Mouse (Mus musculus) kidney, embryonic 14.5 days (tissue): ENCODE results near the gene Eif3i. TPM values are rescaled to one million over a fixed set of nuclear protein-coding genes. Genes with fewer than 3 reads are reported as not detected.

Experiments
- ATAC-seq: fragments of 200-750 bp; cut with Nextera tagmentation; 2 replicates; pipeline ENCODE4 v1.8.0; 2017; ENCODE audit warnings: moderate number of reproducible peaks, mild to moderate bottlenecking, moderate TSS enrichment, moderate library complexity; ENCODE audit not compliant: low FRiP score, low TSS enrichment
- H3K27ac ChIP-seq: fragments of 300-500 bp; sonication (generic); 2 replicates; pipeline ENCODE4 v1.5.1; 2014; ENCODE audit warnings: low read depth, mild to moderate bottlenecking, low read length, moderate library complexity, mixed read lengths
- H3K27me3 ChIP-seq: fragments of 300-500 bp; sonication (generic); 2 replicates; pipeline ENCODE4 v1.6.1; 2014; ENCODE audit warnings: mild to moderate bottlenecking, low read length; ENCODE audit not compliant: control insufficient read depth, insufficient read depth
- H3K36me3 ChIP-seq: fragments of 300-500 bp; sonication (generic); 2 replicates; pipeline ENCODE4 v1.6.1; 2014; ENCODE audit warnings: low read length, mixed read lengths; ENCODE audit not compliant: control insufficient read depth, insufficient read depth
- H3K4me1 ChIP-seq: fragments of 300-500 bp; sonication (generic); 2 replicates; pipeline ENCODE4 v1.6.1; 2014; ENCODE audit warnings: low read length, mixed read lengths; ENCODE audit not compliant: control insufficient read depth, insufficient read depth
- H3K4me2 ChIP-seq: fragments of 300-500 bp; sonication (generic); replicated peaks from 2 replicates; pipeline ENCODE4 v1.6.1; 2014; ENCODE audit warnings: low read depth, mild to moderate bottlenecking, low read length
- H3K4me3 ChIP-seq: fragments of 300-500 bp; sonication (generic); 2 replicates; pipeline ENCODE4 v1.5.1; 2014; ENCODE audit warnings: mild to moderate bottlenecking, low read length
- H3K9ac ChIP-seq: fragments of 300-500 bp; sonication (generic); 2 replicates; pipeline ENCODE4 v1.6.1; 2014; ENCODE audit warnings: low read depth, mild to moderate bottlenecking, low read length, moderate library complexity
- H3K9me3 ChIP-seq: fragments of 300-500 bp; sonication (generic); 2 replicates; pipeline ENCODE4 v1.6.1; 2016; ENCODE audit warnings: low read length; ENCODE audit not compliant: control insufficient read depth
- WGBS: fragments of 180-500 bp; shearing (Covaris S2); extraction: QIAGEN DNeasy Blood & Tissue Kit; methylation state at CpG from one replicate; pipeline ENCODE4 v1.1.7; 2014; 5-methylcytosine and 5-hydroxymethylcytosine counted together
- polyA plus RNA-seq: library from polyadenylated mRNA; unstranded; fragments of >200 nt; fragmentation: Nextera tagmentation; extraction: Ambion mirVana; gene quantifications from 2 replicates; pipeline ENCODE4 v1.2.1, GENCODE M21; 2014

Eif3i gene
- polyA plus RNA-seq, 1 experiment from 2014 or later = 340 TPM

DNA sequence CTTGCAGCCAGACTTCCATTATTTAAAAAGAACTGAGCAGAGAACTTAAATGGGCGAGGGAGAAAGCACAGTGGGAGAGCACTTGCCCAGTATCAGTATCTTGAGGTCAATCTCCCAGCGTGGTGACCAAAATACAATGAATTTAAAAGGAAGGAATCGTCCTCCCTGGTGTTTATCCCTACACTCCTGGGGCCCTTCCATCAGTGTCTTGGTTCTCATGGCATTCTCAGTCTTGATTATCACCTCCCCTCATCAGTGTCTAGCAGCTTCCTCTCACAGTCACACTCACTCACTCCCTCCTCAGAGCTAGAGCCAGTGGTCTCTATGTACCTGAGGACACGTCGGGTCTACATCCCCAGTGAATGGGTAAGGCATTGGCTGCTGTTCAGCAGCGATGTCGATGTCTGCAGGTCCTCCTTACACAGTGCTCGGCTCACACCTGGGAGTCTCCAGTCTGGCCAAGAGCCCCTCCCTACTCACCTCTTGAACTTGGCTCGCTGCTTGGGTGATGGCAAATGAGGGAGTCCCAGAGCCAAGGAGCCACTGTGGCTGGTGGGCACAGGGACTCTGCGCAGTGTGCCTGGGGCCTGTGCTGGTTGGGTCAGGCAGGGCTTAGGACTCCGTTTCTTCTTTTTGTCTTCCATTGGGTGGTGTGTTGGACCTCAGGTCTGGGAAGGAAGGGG lies 21.8 kb upstream of the Eif3i start:
- no peak overlapping the region; the same call in 1 of the 2 replicates for H3K4me2 ChIP-seq
- 82% methylated on average over 11 of the region's 11 CpGs for WGBS
- no peaks in the 10 kb centered on the region for H3K9me3 ChIP-seq
- H3K4me3 ChIP-seq = peak overlapping the region; percentile 48; the same call in 1 of the 2 replicates
- no peaks in the 10 kb centered on the region for H3K27me3 ChIP-seq
- H3K4me1 ChIP-seq = peaks cover 28% of the 10 kb centered on the region
- ATAC-seq = no peak
- H3K9ac ChIP-seq = peak overlapping the region; percentile 64; the same call in 1 of the 2 replicates
- peaks cover 14% of the 10 kb centered on the region for H3K36me3 ChIP-seq
- H3K27ac ChIP-seq = no peak overlapping the region

- WGBS = 77% methylated on average over 8 of the region's 8 CpGs
- Histone ChIP-seq H3K9ac (no peak overlapping the region), H3K4me2 (no peak overlapping the region), H3K27me3 (no peaks in the 10 kb centered on the region), H3K27ac (no peak overlapping the region), H3K4me3 (no peak overlapping the region), H3K36me3 (peaks cover 14% of the 10 kb centered on the region; the same call in 1 of the 2 replicates), H3K4me1 (peaks cover 28% of the 10 kb centered on the region), H3K9me3 (no peaks in the 10 kb centered on the region)
- no peak for ATAC-seq
These were observed 20.9 kb upstream of the Eif3i start for GRCm38 (mm10) chr4:129621283-129621841.

- no peak for ATAC-seq
- Histone ChIP-seq H3K9me3 (no peaks in the 10 kb centered on the region), H3K4me1 (peaks cover 28% of the 10 kb centered on the region), H3K4me2 (0 out of 2 replicates have a peak overlapping the region, but pooled peaks have one; percentile 6), H3K36me3 (peaks cover 14% of the 10 kb centered on the region; the same call in 1 of the 2 replicates), H3K4me3 (no peak overlapping the region), H3K9ac (no peak overlapping the region), H3K27me3 (no peaks in the 10 kb centered on the region), H3K27ac (no peak overlapping the region)
- WGBS = 85% methylated on average over 11 of the region's 11 CpGs
These were observed 20.2 kb upstream of the Eif3i start for GRCm38 (mm10) chr4:129620419-129621282.

DNA sequence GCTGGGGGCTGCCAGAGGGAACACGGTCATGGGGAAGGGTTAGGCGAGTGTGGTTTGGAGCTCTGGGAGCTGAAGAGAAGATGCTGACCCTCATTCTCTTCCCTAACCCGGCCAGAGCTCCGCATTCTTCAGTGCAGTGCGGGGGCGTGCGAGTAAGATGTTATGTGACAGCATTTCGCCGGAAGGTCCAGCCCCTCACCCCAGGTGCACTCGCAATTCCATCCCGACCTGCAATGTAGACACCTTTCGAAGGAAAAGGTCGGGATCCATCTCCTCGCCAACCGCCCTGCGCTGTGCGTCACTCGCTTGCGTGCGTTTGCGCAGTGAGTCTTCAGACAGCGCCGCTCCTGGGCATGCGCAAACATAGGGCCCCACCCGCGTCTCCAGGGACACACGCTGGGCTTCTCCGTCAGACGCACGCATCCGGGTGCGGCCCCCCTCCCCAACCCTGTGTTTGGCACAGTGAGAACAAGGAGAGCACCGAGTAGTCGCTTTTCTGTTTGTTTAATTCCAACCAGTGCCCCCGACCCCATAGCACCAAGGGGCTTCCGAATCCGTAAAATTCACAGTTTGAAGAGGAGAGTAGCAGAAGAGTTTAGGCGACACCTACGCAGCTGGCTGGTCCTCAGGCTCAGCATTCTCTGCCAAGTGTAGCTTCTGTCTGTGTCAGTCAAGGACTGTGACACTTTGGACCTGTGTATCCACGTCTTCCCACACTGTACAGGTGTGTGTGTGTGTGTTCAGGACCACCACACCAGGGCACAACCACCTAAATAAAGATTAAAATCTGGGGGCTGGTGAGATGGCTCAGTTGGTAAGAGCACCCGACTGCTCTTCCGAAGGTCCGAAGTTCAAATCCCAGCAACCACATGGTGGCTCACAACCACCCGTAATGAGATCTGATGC lies 18.6 kb upstream of the Eif3i start, which contains the start of gene Iqcc:
Gene Iqcc, minus strand, starts transcription at position 314 of the 906 bp plus-strand sequence.
- Histone ChIP-seq H3K9ac (peak within 1 kb of the TSS; percentile 80), H3K9me3 (no peaks in the 10 kb centered on the region), H3K27me3 (no peaks in the 10 kb centered on the region), H3K4me2 (peak within 1 kb of the TSS; percentile 82), H3K27ac (peak within 1 kb of the TSS; percentile 72; the same call in 1 of the 2 replicates), H3K36me3 (peaks cover 15% of the 10 kb centered on the region; the same call in 1 of the 2 replicates), H3K4me1 (peaks cover 18% of the 10 kb centered on the region), H3K4me3 (peak within 1 kb of the TSS; percentile 66)
- peak; percentile 87 for ATAC-seq
- WGBS = 5% methylated on average over 43 of the region's 44 CpGs

DNA sequence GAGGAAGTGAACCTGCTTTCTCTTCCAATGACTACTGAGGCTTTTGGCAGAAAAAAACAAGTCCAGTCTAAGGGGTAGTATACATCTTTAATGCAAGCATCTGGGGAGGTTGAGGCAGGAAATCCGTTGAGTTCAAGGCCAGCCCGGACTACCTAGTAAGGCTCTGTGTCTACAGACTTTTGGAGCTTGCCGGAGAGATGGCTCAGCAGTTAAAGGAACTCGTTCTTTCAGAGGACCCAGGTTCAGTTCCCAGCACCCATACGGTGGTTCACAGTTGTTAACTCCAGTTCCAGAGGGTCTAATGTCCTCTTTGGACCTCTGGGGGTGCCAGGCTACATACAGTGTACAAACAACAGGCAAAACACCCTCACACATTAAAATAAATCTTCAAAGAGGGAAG lies 17.6 kb upstream of the Eif3i start:
- Histone ChIP-seq H3K9ac (peak overlapping the region; percentile 80; the same call in 1 of the 2 replicates), H3K9me3 (no peaks in the 10 kb centered on the region), H3K27me3 (no peaks in the 10 kb centered on the region), H3K4me3 (peak overlapping the region; percentile 66), H3K4me2 (peak overlapping the region; percentile 82), H3K36me3 (peaks cover 15% of the 10 kb centered on the region; the same call in 1 of the 2 replicates), H3K4me1 (peaks cover 16% of the 10 kb centered on the region), H3K27ac (no peak overlapping the region)
- ATAC-seq = no peak
- 90% methylated on average over 5 of the region's 5 CpGs for WGBS

DNA sequence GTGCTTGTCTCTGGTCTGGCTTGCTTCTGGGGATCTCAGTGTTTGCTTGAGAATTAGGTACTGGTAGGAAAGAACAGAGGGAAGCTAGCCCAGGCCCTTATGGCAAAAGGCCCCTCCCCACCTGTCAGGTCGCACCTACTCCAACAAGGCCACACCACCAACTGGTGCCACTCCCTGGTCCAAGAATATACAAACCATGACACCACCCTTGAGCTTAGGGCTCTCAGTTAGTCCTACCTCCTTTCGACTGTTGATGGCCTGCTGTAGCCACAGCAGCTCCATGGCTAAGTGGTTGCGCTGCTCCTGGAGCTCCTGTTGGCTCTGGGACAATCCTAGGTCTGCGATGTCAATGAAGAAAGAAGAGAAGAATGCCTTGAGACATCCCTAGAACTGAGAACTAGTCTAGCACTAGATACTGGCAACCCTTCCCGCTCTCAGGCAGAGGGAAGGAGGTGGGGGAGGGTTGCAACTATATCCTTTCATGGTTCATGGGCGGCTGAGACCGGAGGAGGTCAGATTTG lies 16.7 kb upstream of the Eif3i start:
- no peak for ATAC-seq

GRCm38 (mm10) chr4:129616631-129617030 lies 16.2 kb upstream of the Eif3i start:
- H3K4me3 ChIP-seq = no peak overlapping the region
- 87% methylated on average over 3 of the region's 3 CpGs for WGBS
- no peak for ATAC-seq
- no peak overlapping the region for H3K4me2 ChIP-seq
- H3K27me3 ChIP-seq = no peaks in the 10 kb centered on the region
- H3K4me1 ChIP-seq = peaks cover 8% of the 10 kb centered on the region; the same call in 1 of the 2 replicates
- no peak overlapping the region for H3K9ac ChIP-seq
- no peaks in the 10 kb centered on the region for H3K9me3 ChIP-seq
- peaks cover 15% of the 10 kb centered on the region; the same call in 1 of the 2 replicates for H3K36me3 ChIP-seq
- no peak overlapping the region for H3K27ac ChIP-seq

More for the DNA sequence above, 16.7 kb upstream of the Eif3i start:
- Histone ChIP-seq H3K27ac (no peak overlapping the region), H3K27me3 (no peaks in the 10 kb centered on the region), H3K4me1 (peaks cover 8% of the 10 kb centered on the region; the same call in 1 of the 2 replicates), H3K36me3 (peaks cover 15% of the 10 kb centered on the region; the same call in 1 of the 2 replicates), H3K4me3 (no peak overlapping the region), H3K4me2 (no peak overlapping the region), H3K9me3 (no peaks in the 10 kb centered on the region), H3K9ac (no peak overlapping the region)
- WGBS = 82% methylated on average over 7 of the region's 7 CpGs
